Mouse (Mus musculus) lung, postnatal 0 days (tissue): ENCODE measurements around the gene Fhit.

Experiments
- CTCF ChIP-seq: IDR thresholded peaks from 2 replicates; pipeline ENCODE4 v1.5.1; 2016; ENCODE audit warnings: antibody characterized with exemption, mild to moderate bottlenecking
- EP300 ChIP-seq: IDR thresholded peaks from 2 replicates; pipeline ENCODE4 v1.6.1; 2016; ENCODE audit warnings: antibody characterized with exemption, mild to moderate bottlenecking, control low read depth

- TF ChIP-seq CTCF (no peak), EP300 (no peak)
These were observed 722.7 kb downstream of the Fhit start for GRCm38 (mm10) chr14:10439007-10439749.
